Mouse (Mus musculus) urinary bladder, postnatal 4 days (tissue): ENCODE data around the gene Micu2.

ENCODE experiments used
- DNase-seq, 2 experiments: peaks; one replicate each; pipeline ENCODE4 v3.0.0; 2021 to 2022; ENCODE audit warnings: low spot score in 2 of 2

The Micu2 gene

GRCm38 (mm10) chr14:57998526-57999401 lies at the start of gene Micu2:
Micu2 (minus strand) TSS chr14:57999262.
- DNase-seq = peak; percentile 76 to 84

GRCm38 (mm10) chr14:58046639-58047284 lies 47.7 kb upstream of the Micu2 start:
- DNase-seq = no peak

- no peak for DNase-seq
Observed at GRCm38 (mm10) chr14:58036174-58036573, 37.1 kb upstream of the Micu2 start.

- DNase-seq = no peak
Observed at GRCm38 (mm10) chr14:58034567-58034966, 35.5 kb upstream of the Micu2 start.

GRCm38 (mm10) chr14:58018869-58019268 lies 19.8 kb upstream of the Micu2 start:
- DNase-seq = no peak

- DNase-seq = no peak
Observed at GRCm38 (mm10) chr14:58003852-58004251, 4.8 kb upstream of the Micu2 start.

- DNase-seq = no peak
Observed at GRCm38 (mm10) chr14:58002161-58002560, 3.1 kb upstream of the Micu2 start.

- DNase-seq = no peak
Observed at GRCm38 (mm10) chr14:57999402-57999734, 306 bp upstream of the Micu2 start.

GRCm38 (mm10) chr14:57997431-57997830 lies 1.6 kb downstream of the Micu2 start:
- no peak for DNase-seq

- DNase-seq = no peak
Observed at GRCm38 (mm10) chr14:57996210-57996609, 2.9 kb downstream of the Micu2 start.

- no peak for DNase-seq
Observed at GRCm38 (mm10) chr14:57991761-57992160, 7.3 kb downstream of the Micu2 start.

- no peak for DNase-seq
Observed at GRCm38 (mm10) chr14:57989162-57989561, 9.9 kb downstream of the Micu2 start.

GRCm38 (mm10) chr14:57985780-57986179 lies 13.3 kb downstream of the Micu2 start:
- DNase-seq = no peak

- no peak for DNase-seq
Observed at GRCm38 (mm10) chr14:57982450-57982849, 16.6 kb downstream of the Micu2 start.

GRCm38 (mm10) chr14:57981720-57982418 lies 17.2 kb downstream of the Micu2 start:
- DNase-seq = no peak

GRCm38 (mm10) chr14:57980776-57981175 lies 18.3 kb downstream of the Micu2 start:
- no peak for DNase-seq

- DNase-seq = no peak
Observed at GRCm38 (mm10) chr14:57980179-57980578, 18.9 kb downstream of the Micu2 start.

GRCm38 (mm10) chr14:57978144-57978543 lies 20.9 kb downstream of the Micu2 start:
- DNase-seq = no peak

- no peak for DNase-seq
Observed at GRCm38 (mm10) chr14:57975656-57976055, 23.4 kb downstream of the Micu2 start.

- DNase-seq = no peak
Observed at GRCm38 (mm10) chr14:57971986-57972525, 27.0 kb downstream of the Micu2 start.

GRCm38 (mm10) chr14:57968873-57969272 lies 30.2 kb downstream of the Micu2 start:
- DNase-seq = no peak

GRCm38 (mm10) chr14:57967080-57967797 lies 31.8 kb downstream of the Micu2 start:
- DNase-seq = no peak
